Mouse (Mus musculus) intestine, postnatal 0 days (tissue): ENCODE results near the gene Cdh8. TPM values are rescaled to one million over a fixed set of nuclear protein-coding genes. Genes with fewer than 3 reads are reported as not detected.

Experiments used
- ATAC-seq: fragments of 200-750 bp; cut with Nextera tagmentation; 2 replicates; pipeline ENCODE4 v1.8.0; 2017; ENCODE audit warnings: mild to moderate bottlenecking, moderate TSS enrichment, moderate library complexity
- H3K27ac ChIP-seq: fragments of 300-500 bp; sonication (generic); 2 replicates; pipeline ENCODE4 v1.5.1; 2014; ENCODE audit warnings: mild to moderate bottlenecking, low read depth, low read length, moderate library complexity
- H3K27me3 ChIP-seq: fragments of 300-500 bp; sonication (generic); replicated peaks from 2 replicates; pipeline ENCODE4 v1.6.1; 2014; ENCODE audit warnings: low read length, mixed read lengths; ENCODE audit not compliant: control insufficient read depth, insufficient read depth
- H3K36me3 ChIP-seq: fragments of 300-500 bp; sonication (generic); 2 replicates; pipeline ENCODE4 v1.6.1; 2014; ENCODE audit warnings: mild to moderate bottlenecking, moderate library complexity; ENCODE audit not compliant: control insufficient read depth, insufficient read depth
- H3K4me1 ChIP-seq: fragments of 300-500 bp; sonication (generic); replicated peaks from 2 replicates; pipeline ENCODE4 v1.6.1; 2014; ENCODE audit warnings: antibody characterized with exemption, low read length, mixed read lengths; ENCODE audit not compliant: control insufficient read depth, insufficient read depth
- H3K4me2 ChIP-seq: fragments of 300-500 bp; sonication (generic); replicated peaks from 2 replicates; pipeline ENCODE4 v1.6.1; 2014; ENCODE audit warnings: low read depth, mild to moderate bottlenecking, moderate library complexity
- H3K4me3 ChIP-seq: fragments of 300-500 bp; sonication (generic); 2 replicates; pipeline ENCODE4 v1.5.1; 2014; ENCODE audit warnings: low read depth, low read length
- H3K9ac ChIP-seq: fragments of 300-500 bp; sonication (generic); 2 replicates; pipeline ENCODE4 v1.6.1; 2014; ENCODE audit warnings: mild to moderate bottlenecking, low read depth, low read length
- H3K9me3 ChIP-seq: fragments of 300-500 bp; sonication (generic); 2 replicates; pipeline ENCODE4 v1.6.1; 2016; ENCODE audit warnings: mixed run types; ENCODE audit not compliant: control insufficient read depth
- CTCF ChIP-seq: sonication (generic); IDR thresholded peaks from 2 replicates; pipeline ENCODE4 v1.5.1; 2016; ENCODE audit warnings: low read depth, mild to moderate bottlenecking, control low read depth, antibody characterized with exemption, moderate library complexity
- WGBS: fragments of 180-500 bp; shearing (Covaris S2); extraction: QIAGEN DNeasy Blood & Tissue Kit; methylation state at CpG from one replicate; pipeline ENCODE4 v1.1.7; 2014; 5-methylcytosine and 5-hydroxymethylcytosine counted together
- polyA plus RNA-seq: library from polyadenylated mRNA; unstranded; fragments of >200 nt; fragmentation: Nextera tagmentation; extraction: Ambion mirVana; gene quantifications from 2 replicates; pipeline ENCODE4 v1.2.1, GENCODE M21; 2015

The Cdh8 gene
- polyA plus RNA-seq, 1 experiment from 2014 or later = 0.35 TPM

- Histone ChIP-seq H3K9ac (no peak overlapping the region), H3K9me3 (no peaks in the 10 kb centered on the region), H3K27me3 (no peaks in the 10 kb centered on the region), H3K4me3 (no peak overlapping the region), H3K36me3 (no peaks in the 10 kb centered on the region), H3K4me2 (no peak overlapping the region), H3K4me1 (no peaks in the 10 kb centered on the region), H3K27ac (no peak overlapping the region)
- ATAC-seq = no peak
- WGBS = 74% methylated on average over 2 of the region's 2 CpGs
- no peak for TF ChIP-seq CTCF
Observed at GRCm38 (mm10) chr8:99314561-99314960, 101.7 kb downstream of the Cdh8 start.

DNA sequence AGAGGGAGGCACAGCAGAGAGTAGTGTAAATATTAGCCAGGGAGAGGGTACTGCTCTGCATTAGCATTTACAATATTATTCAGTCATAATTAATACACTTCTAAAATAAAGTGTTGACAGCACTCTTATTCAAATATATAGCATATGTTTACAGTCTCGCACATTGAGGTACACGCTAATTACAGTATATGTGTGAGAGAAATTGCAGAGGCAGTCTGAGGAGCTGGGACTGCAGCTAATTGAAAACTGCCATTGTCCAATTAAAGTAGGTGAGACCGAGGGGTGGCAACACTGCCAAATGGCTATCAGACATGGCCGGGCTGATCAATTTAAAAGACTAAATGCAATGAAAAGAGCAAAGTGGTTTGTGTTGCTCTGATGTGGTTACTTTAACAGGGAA lies 112.1 kb downstream of the Cdh8 start:
- no peak overlapping the region for H3K4me2 ChIP-seq
- no peaks in the 10 kb centered on the region for H3K27me3 ChIP-seq
- H3K4me3 ChIP-seq = no peak overlapping the region
- no peak for TF ChIP-seq CTCF
- H3K4me1 ChIP-seq = no peaks in the 10 kb centered on the region
- 84% methylated on average over 4 of the region's 4 CpGs for WGBS
- no peak overlapping the region for H3K27ac ChIP-seq
- no peaks in the 10 kb centered on the region for H3K9me3 ChIP-seq
- no peaks in the 10 kb centered on the region for H3K36me3 ChIP-seq
- H3K9ac ChIP-seq = no peak overlapping the region
- no peak for ATAC-seq

DNA sequence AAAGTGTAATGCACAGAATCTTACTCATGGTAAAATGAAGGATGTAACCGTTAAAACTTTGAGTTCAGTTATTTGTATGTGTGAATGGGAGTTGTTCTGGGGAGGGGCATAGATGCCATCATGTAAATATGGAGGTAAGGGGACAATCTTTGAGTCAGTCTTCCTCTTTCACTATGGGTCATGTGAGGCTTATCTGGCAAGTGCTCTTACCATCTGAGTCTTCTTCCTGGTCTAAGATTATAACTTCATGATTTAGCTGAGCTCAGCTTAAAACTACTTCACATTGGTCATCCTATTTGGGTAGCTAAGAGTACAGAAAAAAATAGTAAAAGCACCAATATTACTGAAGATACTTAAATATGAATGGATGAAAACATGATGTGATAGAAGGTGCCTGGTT lies 126.1 kb downstream of the Cdh8 start:
- ATAC-seq = no peak
- no peak overlapping the region for H3K9ac ChIP-seq
- WGBS = 76% methylated on average over 1 of the region's 1 CpGs

GRCm38 (mm10) chr8:99285103-99285502 lies 131.2 kb downstream of the Cdh8 start:
- no peak for TF ChIP-seq CTCF
- Histone ChIP-seq H3K9ac (no peak overlapping the region), H3K4me2 (no peak overlapping the region), H3K9me3 (no peaks in the 10 kb centered on the region), H3K27me3 (no peaks in the 10 kb centered on the region), H3K36me3 (no peaks in the 10 kb centered on the region), H3K4me3 (no peak overlapping the region), H3K4me1 (no peaks in the 10 kb centered on the region), H3K27ac (no peak overlapping the region)
- 94% methylated on average over 1 of the region's 1 CpGs for WGBS
- ATAC-seq = no peak

More for the DNA sequence above, 126.1 kb downstream of the Cdh8 start:
- H3K4me3 ChIP-seq = no peak overlapping the region
- TF ChIP-seq CTCF = no peak
- H3K4me1 ChIP-seq = no peaks in the 10 kb centered on the region
- no peaks in the 10 kb centered on the region for H3K36me3 ChIP-seq
- no peaks in the 10 kb centered on the region for H3K9me3 ChIP-seq
- no peaks in the 10 kb centered on the region for H3K27me3 ChIP-seq
- no peak overlapping the region for H3K4me2 ChIP-seq
- no peak overlapping the region for H3K27ac ChIP-seq

- no peak for ATAC-seq
- Histone ChIP-seq H3K4me1 (no peaks in the 10 kb centered on the region), H3K27ac (no peak overlapping the region), H3K9ac (no peak overlapping the region), H3K36me3 (no peaks in the 10 kb centered on the region), H3K4me2 (no peak overlapping the region), H3K9me3 (no peaks in the 10 kb centered on the region), H3K4me3 (no peak overlapping the region), H3K27me3 (no peaks in the 10 kb centered on the region)
- no peak for TF ChIP-seq CTCF
Observed at GRCm38 (mm10) chr8:99280375-99280774, 135.9 kb downstream of the Cdh8 start.

GRCm38 (mm10) chr8:99267133-99267532 lies 149.1 kb downstream of the Cdh8 start:
- no peaks in the 10 kb centered on the region for H3K9me3 ChIP-seq
- no peak for ATAC-seq
- H3K36me3 ChIP-seq = no peaks in the 10 kb centered on the region
- no peak overlapping the region for H3K27ac ChIP-seq
- H3K4me1 ChIP-seq = no peaks in the 10 kb centered on the region
- WGBS = 63% methylated on average over 3 of the region's 3 CpGs
- no peak overlapping the region for H3K4me3 ChIP-seq
- no peak for TF ChIP-seq CTCF
- no peaks in the 10 kb centered on the region for H3K27me3 ChIP-seq
- no peak overlapping the region for H3K9ac ChIP-seq
- H3K4me2 ChIP-seq = no peak overlapping the region

GRCm38 (mm10) chr8:99234372-99234771 lies 181.9 kb downstream of the Cdh8 start:
- H3K9me3 ChIP-seq = no peaks in the 10 kb centered on the region
- H3K4me1 ChIP-seq = no peaks in the 10 kb centered on the region
- no peak for ATAC-seq
- no peaks in the 10 kb centered on the region for H3K36me3 ChIP-seq
- 83% methylated on average over 4 of the region's 4 CpGs for WGBS
- H3K4me2 ChIP-seq = no peak overlapping the region
- H3K9ac ChIP-seq = no peak overlapping the region
- TF ChIP-seq CTCF = no peak
- H3K27ac ChIP-seq = no peak overlapping the region
- no peak overlapping the region for H3K4me3 ChIP-seq
- H3K27me3 ChIP-seq = no peaks in the 10 kb centered on the region
